Mouse (Mus musculus) Patski (cell line): ENCODE measurements around the gene Gm20792. TPM values are rescaled to one million over a fixed set of nuclear protein-coding genes. Genes with fewer than 3 reads are reported as not detected.
"Not testable (repeated sequence)": the region's sequence is repeated elsewhere in the genome, so short reads cannot be mapped to it uniquely, and the experiment has no call there.

Experiments used
- ATAC-seq: fragments of 100-300 bp; one replicate; pipeline ENCODE4 v1.8.0; 2021
- CTCF ChIA-PET: fragments of 350-600 bp; sonication (Branson Sonifier 250); formaldehyde crosslinking; loops from one replicate; lab custom pipeline; 2022; ENCODE audit warnings: inconsistent platforms; lab: Charles Lee
- POLR2A ChIA-PET: fragments of 350-600 bp; sonication (Branson Sonifier 250); formaldehyde crosslinking; loops from one replicate; lab custom pipeline; 2022; ENCODE audit warnings: antibody characterized with exemption, inconsistent platforms; lab: Charles Lee
- DNase-seq: peaks from one replicate; pipeline ENCODE4 v3.0.0-alpha.2; 2011; ENCODE audit warnings: low read depth, low spot score
- H3K27me3 ChIP-seq: fragments of 371-371 bp; one replicate; pipeline ENCODE4 v1.5.1; 2021
- in situ Hi-C: fragments of 300-500 bp; cut with MboI; formaldehyde crosslinking; loops from 3 replicates; pipeline ENCODE4 v1.11.1; 2018; ENCODE audit warnings: low pct_unique_long_range_greater_than_20kb, mixed read lengths
- polyA plus RNA-seq: library from polyadenylated mRNA; unstranded; gene quantifications from one replicate; pipeline ENCODE4 v1.2.3, GENCODE M21; 2021

The Gm20792 gene
- polyA plus RNA-seq = not detected

DNA sequence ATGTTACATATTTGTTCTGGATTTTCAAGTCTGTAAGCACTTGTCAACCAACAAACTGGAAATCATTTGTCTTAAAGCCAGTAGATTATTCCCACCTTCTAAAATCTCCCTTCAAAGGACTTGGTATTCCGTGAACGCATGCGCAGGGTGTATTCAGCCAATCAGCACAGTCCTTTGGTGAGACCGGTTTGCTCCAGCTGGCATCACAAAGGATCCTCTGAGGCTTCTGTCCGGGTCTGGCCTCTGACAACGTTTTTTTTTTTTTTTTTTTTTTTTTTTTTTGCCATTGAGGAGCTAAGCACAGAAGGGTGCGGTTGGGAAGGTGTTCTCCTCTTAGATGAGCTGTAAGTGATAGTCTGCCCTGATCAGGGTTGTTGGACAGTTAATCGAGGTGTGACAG is at the start of gene Gm20792:
Gene Gm20792 (plus strand): TSS at position 301 of the 400 bp plus-strand sequence.
- POLR2A ChIA-PET, CTCF ChIA-PET, DNase-seq, in situ Hi-C loops, H3K27me3 ChIP-seq, ATAC-seq: not testable (repeated sequence)
